Mouse (Mus musculus) MEL (cell line): ENCODE data around the gene Gm20388. TPM values are rescaled to one million over a fixed set of nuclear protein-coding genes. Genes with fewer than 3 reads are reported as not detected.

Experiments used
- DNase-seq: peaks from one replicate; pipeline ENCODE4 v3.0.0; 2011; ENCODE audit warnings: low read depth, low spot score
- H3K27ac ChIP-seq: 2 replicates; pipeline ENCODE4 v1.5.1; 2012; ENCODE audit warnings: low read depth, mild to moderate bottlenecking, control low read depth, low read length, moderate library complexity; ENCODE audit not compliant: control insufficient read depth
- H3K27me3 ChIP-seq, 2 experiments: fragments of 150-350 bp in 1 of 2; sonication (generic) in 1 of 2; 2 replicates each; pipeline ENCODE4 v1.6.1; 2012; ENCODE audit warnings: low read length in 2 of 2, mild to moderate bottlenecking in 2 of 2, improper control_type of control experiment in 1 of 2, moderate library complexity in 1 of 2; ENCODE audit not compliant: insufficient read depth in 2 of 2, control insufficient read depth in 1 of 2
- H3K36me3 ChIP-seq, 2 experiments: 2 replicates each; pipeline ENCODE4 v1.6.1; 2012 to 2014; ENCODE audit warnings: low read length in 2 of 2, improper control_type of control experiment in 1 of 2, inconsistent platforms in 1 of 2, mild to moderate bottlenecking in 1 of 2; ENCODE audit not compliant: insufficient read depth in 2 of 2, control insufficient read depth in 1 of 2
- H3K4me1 ChIP-seq, 2 experiments: fragments of 150-350 bp in 1 of 2; sonication (generic) in 1 of 2; 2 replicates each; pipeline ENCODE4 v1.6.1; 2012; ENCODE audit warnings: low read length in 2 of 2, improper control_type of control experiment in 1 of 2, mild to moderate bottlenecking in 1 of 2; ENCODE audit not compliant: insufficient read depth in 2 of 2, control insufficient read depth in 1 of 2
- H3K4me3 ChIP-seq, 2 experiments: fragments of 150-350 bp in 1 of 2; sonication (generic) in 1 of 2; 2 replicates each; pipeline ENCODE4 v1.5.1; 2012; ENCODE audit warnings: low read depth in 2 of 2, low read length in 2 of 2, mild to moderate bottlenecking in 2 of 2, moderate library complexity in 2 of 2, control low read depth in 1 of 2, improper control_type of control experiment in 1 of 2; ENCODE audit not compliant: control insufficient read depth in 1 of 2, insufficient read depth in 1 of 2
- H3K79me2 ChIP-seq: 2 replicates; pipeline ENCODE4 v1.6.1; 2012; ENCODE audit warnings: mild to moderate bottlenecking, low read length, moderate library complexity; ENCODE audit not compliant: control insufficient read depth, poor library complexity, insufficient read depth
- H3K9ac ChIP-seq: 2 replicates; pipeline ENCODE4 v1.6.1; 2012; ENCODE audit warnings: low read depth, mild to moderate bottlenecking, control low read depth, low read length, moderate library complexity; ENCODE audit not compliant: control insufficient read depth, poor library complexity, severe bottlenecking
- H3K9me3 ChIP-seq: fragments of 150-350 bp; sonication (generic); replicated peaks from 2 replicates; pipeline ENCODE4 v1.6.1; 2012; ENCODE audit warnings: mild to moderate bottlenecking, low read length, improper control_type of control experiment, moderate library complexity; ENCODE audit not compliant: insufficient read depth
- CTCF ChIP-seq, 3 experiments: IDR thresholded peaks in 2 of 3; conservative IDR thresholded peaks in 1 of 3; 2 replicates each; pipeline ENCODE4 v1.5.1; 2011 to 2012; ENCODE audit warnings: low read length in 3 of 3, low read depth in 2 of 3, mild to moderate bottlenecking in 2 of 3, improper control_type of control experiment in 1 of 3, inconsistent platforms in 1 of 3, mixed read lengths in 1 of 3, moderate library complexity in 1 of 3; ENCODE audit not compliant: control insufficient read depth in 1 of 3, insufficient read depth in 1 of 3, poor library complexity in 1 of 3, severe bottlenecking in 1 of 3
- EP300 ChIP-seq, 2 experiments: IDR thresholded peaks; 2 replicates each; pipeline ENCODE4 v1.6.1; 2011; ENCODE audit warnings: improper control_type of control experiment in 2 of 2, low read length in 2 of 2, low read depth in 1 of 2, mild to moderate bottlenecking in 1 of 2
- ETS1 ChIP-seq: IDR thresholded peaks from 2 replicates; pipeline ENCODE4 v1.6.1; 2012; ENCODE audit warnings: low read depth, mild to moderate bottlenecking, inconsistent platforms, low read length, improper control_type of control experiment, moderate library complexity
- GABPA ChIP-seq: IDR thresholded peaks from 2 replicates; pipeline ENCODE4 v1.6.1; 2012; ENCODE audit warnings: low read depth, mild to moderate bottlenecking, inconsistent platforms, low read length, improper control_type of control experiment, moderate library complexity
- GATA1 ChIP-seq: IDR thresholded peaks from 2 replicates; pipeline ENCODE4 v1.6.1; 2011; ENCODE audit warnings: low read depth, low read length, improper control_type of control experiment
- MEF2A ChIP-seq: IDR thresholded peaks from 2 replicates; pipeline ENCODE4 v1.6.1; 2014; ENCODE audit warnings: low read depth, mild to moderate bottlenecking, inconsistent platforms, low read length, improper control_type of control experiment; ENCODE audit not compliant: poor library complexity, insufficient replicate concordance, severe bottlenecking; ENCODE audit errors: extremely low read depth
- MYB ChIP-seq: IDR thresholded peaks from 2 replicates; pipeline ENCODE4 v1.6.1; 2011; ENCODE audit warnings: mild to moderate bottlenecking, low read depth, low read length, improper control_type of control experiment
- MYC ChIP-seq: IDR thresholded peaks from 2 replicates; pipeline ENCODE4 v1.6.1; 2011; ENCODE audit warnings: low read depth, mild to moderate bottlenecking, low read length, improper control_type of control experiment, moderate library complexity
- POLR2AphosphoS5 ChIP-seq: IDR thresholded peaks from 2 replicates; pipeline ENCODE4 v1.6.1; 2012; ENCODE audit warnings: low read depth, borderline replicate concordance, mild to moderate bottlenecking, inconsistent platforms, low read length, moderate library complexity, mixed read lengths
- RAD21 ChIP-seq: IDR thresholded peaks from 2 replicates; pipeline ENCODE4 v1.6.1; 2011; ENCODE audit warnings: mild to moderate bottlenecking, low read depth, low read length, improper control_type of control experiment
- RCOR1 ChIP-seq: IDR thresholded peaks from 2 replicates; pipeline ENCODE4 v1.6.1; 2012; ENCODE audit warnings: low read depth, mild to moderate bottlenecking, inconsistent platforms, low read length, improper control_type of control experiment
- SIN3A ChIP-seq: IDR thresholded peaks from 2 replicates; pipeline ENCODE4 v1.6.1; 2012; ENCODE audit warnings: low read length, improper control_type of control experiment, inconsistent platforms
- SMC3 ChIP-seq: IDR thresholded peaks from 2 replicates; pipeline ENCODE4 v1.6.1; 2011; ENCODE audit warnings: low read depth, low read length, improper control_type of control experiment
- ZNF384 ChIP-seq: IDR thresholded peaks from 2 replicates; pipeline ENCODE4 v1.6.1; 2012; ENCODE audit warnings: low read depth, mild to moderate bottlenecking, inconsistent platforms, low read length, improper control_type of control experiment
- polyA plus RNA-seq, 2 experiments: library from polyadenylated mRNA; stranded (reverse) in 1 of 2; unstranded in 1 of 2; fragments of >175 nt in 1 of 2; fragments of >200 nt in 1 of 2; gene quantifications; 2 replicates each; pipeline versions ENCODE4 v1.2.1 to v1.2.4; 2012; ENCODE audit warnings: low replicate concordance in 2 of 2, low read depth in 1 of 2; ENCODE audit not compliant: insufficient read length in 2 of 2, insufficient read depth in 1 of 2, missing spikeins in 1 of 2
- total RNA-seq: library from RNA; depleted of rRNA; stranded (reverse); fragments of 300-350 nt; gene quantifications from 2 replicates; pipeline ENCODE4 v1.2.3, GENCODE M21; 2012

Gm20388 gene
- total and polyA plus RNA-seq, 3 experiments: 11.1 to 17.8 TPM; not detected in 1

DNA sequence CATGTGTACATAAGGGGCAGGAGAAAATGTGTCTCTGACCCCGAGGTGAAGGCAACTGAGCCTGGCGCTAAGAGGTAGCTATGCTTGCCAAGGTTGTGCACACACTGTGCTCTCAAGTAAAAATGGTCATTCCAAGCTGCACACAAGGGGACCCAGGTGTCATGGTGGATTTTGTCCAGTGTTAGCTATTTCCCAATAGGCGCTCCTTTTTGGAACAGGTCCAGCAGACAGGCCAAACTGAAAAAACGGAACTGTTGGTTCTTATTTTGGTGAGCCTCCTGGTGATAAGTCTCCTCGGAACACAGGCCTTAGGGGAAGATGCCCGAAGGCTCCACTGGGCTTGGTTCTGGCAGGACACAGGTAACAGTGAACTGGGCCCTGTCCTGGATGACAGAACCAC is 2543.8 kb downstream of the Gm20388 start:
- peaks cover 0 to 4% of the 10 kb centered on the region in 2 experiments; a peak in 2 of 4 replicates for H3K36me3 ChIP-seq
- DNase-seq: peak; percentile 71
- TF ChIP-seq MYB (peak; percentile 84), ETS1 (no peak), EP300 (IDR thresholded peaks at IDR 0.05; ENCODE audit: low read depth in 1 of 2, low read length in 2 of 2) (peak; percentile 46 to 50; a peak in 3 of 4 replicates), GATA1 (0 out of 2 replicates have a peak, but pooled peaks have one; percentile 10)
- no peaks in the 10 kb centered on the region; a peak in 1 of 4 replicates for H3K27me3 ChIP-seq
- H3K79me2 ChIP-seq: no peaks in the 10 kb centered on the region
- peaks cover 9 to 18% of the 10 kb centered on the region in 2 experiments for H3K4me1 ChIP-seq
- no peak overlapping the region for H3K27ac ChIP-seq
- no peak overlapping the region for H3K4me3 ChIP-seq
- H3K9me3 ChIP-seq: no peaks in the 10 kb centered on the region
- H3K9ac ChIP-seq: no peak overlapping the region

DNA sequence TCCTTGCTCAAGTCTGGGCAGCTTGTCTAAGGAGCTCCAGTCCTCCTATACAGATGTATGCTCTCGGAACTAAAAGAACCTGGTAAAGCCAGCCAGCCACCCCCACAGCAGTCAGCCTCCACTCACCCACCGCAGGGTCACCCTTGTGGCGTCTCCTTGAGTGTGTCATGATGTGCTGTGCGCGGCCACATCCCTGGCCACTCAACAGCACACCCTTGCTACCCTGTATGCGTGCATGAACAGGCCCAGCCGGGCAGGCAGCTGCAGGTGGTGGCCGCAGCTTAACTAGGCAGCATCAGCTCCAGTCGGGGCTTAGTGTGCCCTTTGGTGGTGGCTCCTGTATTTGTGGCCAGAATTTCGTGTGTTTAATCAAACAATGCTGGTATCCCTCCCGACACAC is 2546.5 kb downstream of the Gm20388 start:
- no peak for DNase-seq
- Histone ChIP-seq H3K4me1 (peaks cover 10 to 35% of the 10 kb centered on the region in 2 experiments), H3K27ac (no peak overlapping the region), H3K79me2 (no peaks in the 10 kb centered on the region), H3K36me3 (peaks cover 0 to 6% of the 10 kb centered on the region in 2 experiments; a peak in 2 of 4 replicates), H3K27me3 (no peaks in the 10 kb centered on the region; a peak in 1 of 4 replicates)
- TF ChIP-seq GATA1 (no peak), MEF2A (no peak)
- TF ChIP-seq, all 39 proteins: peak for 0
- Histone ChIP-seq H3K9ac (no peak overlapping the region), H3K9me3 (no peaks in the 10 kb centered on the region), H3K4me3 (no peak overlapping the region)

DNA sequence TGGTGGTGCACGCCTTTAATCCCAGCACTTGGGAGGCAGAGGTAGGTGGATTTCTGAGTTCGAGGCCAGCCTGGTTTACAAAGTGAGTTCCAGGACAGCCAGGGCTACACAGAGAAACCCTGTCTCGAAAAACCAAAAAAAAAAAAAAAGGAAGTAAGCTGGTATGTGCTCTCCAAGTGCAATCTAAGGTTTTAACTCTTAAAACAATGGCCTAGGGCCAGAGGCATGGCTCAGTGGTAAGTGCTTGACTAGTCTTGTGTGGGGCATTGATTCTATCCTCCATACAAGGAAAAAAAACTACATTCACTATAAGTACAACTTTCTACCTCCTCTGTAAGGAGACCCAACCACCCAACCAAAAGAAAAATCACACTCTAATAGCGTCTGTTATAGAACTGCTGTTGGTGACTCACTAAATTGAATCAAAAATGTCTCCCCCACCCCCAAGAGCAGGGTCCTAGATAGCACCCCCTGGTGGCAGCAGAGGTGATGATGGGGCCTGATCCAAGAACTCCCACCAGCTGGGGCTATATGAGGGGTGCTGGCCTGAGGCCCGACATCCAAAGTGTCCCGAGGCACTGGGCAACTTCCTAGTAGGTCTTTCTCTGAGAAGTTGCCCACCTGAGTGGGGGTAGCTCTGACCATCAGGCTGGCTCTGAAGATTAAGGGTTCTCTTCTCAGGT is 2548.7 kb downstream of the Gm20388 start:
- peaks cover 0 to 7% of the 10 kb centered on the region in 2 experiments; a peak in 2 of 4 replicates for H3K36me3 ChIP-seq
- H3K27me3 ChIP-seq: no peaks in the 10 kb centered on the region; a peak in 1 of 4 replicates
- H3K9ac ChIP-seq: no peak overlapping the region
- peaks cover 10 to 40% of the 10 kb centered on the region in 2 experiments for H3K4me1 ChIP-seq
- DNase-seq: peak; percentile 71
- H3K9me3 ChIP-seq: no peaks in the 10 kb centered on the region
- TF ChIP-seq MYC (0 out of 2 replicates have a peak, but pooled peaks have one; percentile 20), RAD21 (no peak), POLR2AphosphoS5 (no peak), SMC3 (peak; percentile 36), GABPA (no peak), SIN3A (0 out of 2 replicates have a peak, but pooled peaks have one; percentile 24), RCOR1 (0 out of 2 replicates have a peak, but pooled peaks have one; percentile 39), CTCF (IDR thresholded peaks at IDR 0.05 in 2 of 3, conservative IDR thresholded peaks at IDR 0.05 in 1 of 3; ENCODE audit: control insufficient read depth in 1 of 3, insufficient read depth in 1 of 3, low read depth in 2 of 3, low read length in 3 of 3, poor library complexity in 1 of 3, severe bottlenecking in 1 of 3) (peak in 2 of 3 experiments; percentile 34 to 58; a peak in 4 of 6 replicates), ZNF384 (peak; percentile 89), EP300 (IDR thresholded peaks at IDR 0.05; ENCODE audit: low read depth in 1 of 2, low read length in 2 of 2) (peak in 1 of 2 experiments; percentile 42; a peak in 1 of 4 replicates), ETS1 (no peak)
- H3K79me2 ChIP-seq: no peaks in the 10 kb centered on the region
- no peak overlapping the region for H3K27ac ChIP-seq
- no peak overlapping the region for H3K4me3 ChIP-seq
